Mouse (Mus musculus): ENCODE results near the gene Ptpn5. TPM values are rescaled to one million over a fixed set of nuclear protein-coding genes. Genes with fewer than 3 reads are reported as not detected.

Ptpn5 gene
- total RNA-seq (2014; rRNA removed) (98.3 and 107 TPM in 2 replicates), polyA plus RNA-seq (2015; fragmentation: Nextera tagmentation; extraction: Ambion mirVana) (129 and 138 TPM in 2 replicates)

DNA sequence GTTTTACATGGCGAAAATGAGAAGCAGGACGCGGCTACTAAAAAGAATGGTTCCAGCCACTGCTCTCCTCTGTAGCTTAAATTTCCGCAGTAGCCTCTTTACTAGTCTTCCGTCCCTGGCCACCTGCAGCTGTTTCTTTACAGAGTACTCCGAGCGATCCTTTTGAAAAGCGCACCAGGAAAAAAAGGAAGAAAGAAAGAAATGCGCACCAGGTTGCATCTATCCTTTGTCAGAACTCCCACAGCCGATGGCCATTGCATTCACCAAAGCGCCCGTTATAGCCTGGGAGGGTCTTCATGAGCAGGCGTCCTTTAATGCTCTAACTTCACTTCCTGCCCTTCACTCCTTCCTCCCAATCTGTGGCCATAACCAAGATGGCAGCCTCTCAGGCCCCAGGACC lies at the start of gene Ptpn5:
Gene Ptpn5 (minus strand): TSS at position 354 of the 400 bp plus-strand sequence.
- DNase-seq (ENCODE audit: low spot score) (peak; percentile 44), ATAC-seq (no peak)
- 2% methylated on average over 13 of the region's 13 CpGs for WGBS

DNA sequence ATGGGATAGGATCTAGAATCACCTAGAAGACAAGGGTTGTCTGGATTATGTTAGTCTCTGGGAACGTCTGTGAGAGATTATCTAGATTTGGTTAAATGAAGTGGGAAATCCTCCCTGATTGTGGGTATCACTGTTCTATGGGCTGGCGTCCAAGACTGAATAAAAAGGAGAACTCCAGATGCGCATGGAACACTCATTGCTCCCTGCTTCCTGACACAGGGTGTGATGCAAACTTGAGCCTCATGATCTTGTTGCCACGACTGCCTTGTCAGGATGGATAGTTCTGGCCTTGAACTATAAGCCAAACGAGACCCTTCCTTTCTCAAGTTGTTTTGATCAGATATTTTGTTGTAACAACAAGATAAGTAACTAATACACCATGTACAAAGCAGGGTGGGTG lies 37.3 kb upstream of the Ptpn5 start:
- Histone ChIP-seq H3K36me3 (ENCODE audit: insufficient read depth, low read length) (no peaks in the 10 kb centered on the region), H3K27me3 (ENCODE audit: insufficient read depth, low read length) (no peaks in the 10 kb centered on the region), H3K27ac (no peak overlapping the region), H3K4me2 (ENCODE audit: low read depth, low read length) (no peak overlapping the region), H3K4me1 (ENCODE audit: insufficient read depth, low read length) (no peaks in the 10 kb centered on the region), H3K9ac (replicated peaks; ENCODE audit: low read length) (no peak overlapping the region), H3K4me3 (ENCODE audit: low read length) (no peak overlapping the region), H3K9me3 (ENCODE audit: low read length) (no peaks in the 10 kb centered on the region)
- ATAC-seq (no peak), DNase-seq (ENCODE audit: low spot score) (no peak)
- WGBS: 72% methylated on average over 5 of the region's 5 CpGs
- no peak for TF ChIP-seq CTCF (IDR thresholded peaks at IDR 0.05; ENCODE audit: low read depth)

More for the DNA sequence above, at the start of gene Ptpn5:
- peak within 1 kb of the TSS; percentile 85 for H3K27ac ChIP-seq
- H3K27me3 ChIP-seq (ENCODE audit: insufficient read depth, low read length): no peaks in the 10 kb centered on the region
- no peak for TF ChIP-seq CTCF (IDR thresholded peaks at IDR 0.05; ENCODE audit: low read depth)
- no peaks in the 10 kb centered on the region for H3K9me3 ChIP-seq (ENCODE audit: low read length)
- H3K4me1 ChIP-seq (ENCODE audit: insufficient read depth, low read length): no peaks in the 10 kb centered on the region
- peak within 1 kb of the TSS; percentile 73 for H3K4me2 ChIP-seq (ENCODE audit: low read depth, low read length)
- H3K4me3 ChIP-seq (ENCODE audit: low read length): peak within 1 kb of the TSS; percentile 73
- H3K36me3 ChIP-seq (ENCODE audit: insufficient read depth, low read length): no peaks in the 10 kb centered on the region
- peak within 1 kb of the TSS; percentile 87 for H3K9ac ChIP-seq (replicated peaks; ENCODE audit: low read length)

DNA sequence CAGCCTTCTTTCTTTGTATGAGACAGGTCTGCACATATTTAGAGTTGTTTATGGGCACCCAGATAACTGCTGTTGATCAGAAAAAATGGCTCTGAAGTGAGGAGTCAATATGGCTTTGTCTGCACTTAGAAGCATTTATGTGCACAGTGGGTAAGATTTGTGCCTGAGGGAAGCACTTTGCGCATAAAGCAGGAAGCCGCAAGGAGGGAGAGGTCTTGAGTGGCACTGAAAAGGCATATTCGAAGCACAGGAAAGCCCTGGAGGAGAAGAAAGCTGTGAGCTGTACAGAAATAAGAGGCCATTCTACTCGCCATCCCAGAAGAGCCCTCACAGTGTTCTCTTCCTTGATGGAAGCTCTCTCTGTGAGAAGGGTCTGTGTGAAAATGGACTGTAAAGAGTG lies 31.5 kb upstream of the Ptpn5 start:
- Histone ChIP-seq H3K4me1 (ENCODE audit: insufficient read depth, low read length) (no peaks in the 10 kb centered on the region), H3K4me3 (ENCODE audit: low read length) (no peak overlapping the region), H3K4me2 (ENCODE audit: low read depth, low read length) (no peak overlapping the region), H3K27me3 (ENCODE audit: insufficient read depth, low read length) (no peaks in the 10 kb centered on the region), H3K9ac (replicated peaks; ENCODE audit: low read length) (no peak overlapping the region), H3K36me3 (ENCODE audit: insufficient read depth, low read length) (no peaks in the 10 kb centered on the region), H3K9me3 (ENCODE audit: low read length) (no peaks in the 10 kb centered on the region), H3K27ac (no peak overlapping the region)
- ATAC-seq (no peak), DNase-seq (ENCODE audit: low spot score) (no peak)
- TF ChIP-seq CTCF (IDR thresholded peaks at IDR 0.05; ENCODE audit: low read depth): no peak
- 66% methylated on average over 4 of the region's 4 CpGs for WGBS

DNA sequence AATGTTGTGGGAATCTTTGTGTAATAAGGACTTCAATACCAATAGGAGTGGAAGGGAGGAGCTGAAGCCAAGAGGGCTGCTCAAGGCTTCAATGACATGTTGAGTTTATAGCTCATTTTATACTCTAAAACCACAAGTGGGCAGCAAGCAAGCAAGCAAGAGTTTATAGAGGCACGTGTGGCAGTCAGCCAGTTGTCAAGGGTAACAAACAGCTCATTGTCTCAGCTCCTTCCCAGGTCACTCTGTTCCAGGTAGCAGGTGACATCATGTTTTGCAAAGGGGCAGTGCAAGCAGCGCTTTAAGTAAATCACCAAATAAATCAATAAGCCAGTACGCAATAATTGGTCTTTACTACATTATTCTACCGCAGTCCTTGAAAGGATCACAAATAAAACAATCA lies 29.7 kb upstream of the Ptpn5 start:
- Histone ChIP-seq H3K9ac (replicated peaks; ENCODE audit: low read length) (no peak overlapping the region), H3K36me3 (ENCODE audit: insufficient read depth, low read length) (no peaks in the 10 kb centered on the region), H3K27ac (no peak overlapping the region), H3K27me3 (ENCODE audit: insufficient read depth, low read length) (no peaks in the 10 kb centered on the region), H3K4me3 (ENCODE audit: low read length) (no peak overlapping the region), H3K4me1 (ENCODE audit: insufficient read depth, low read length) (no peaks in the 10 kb centered on the region), H3K4me2 (ENCODE audit: low read depth, low read length) (no peak overlapping the region), H3K9me3 (ENCODE audit: low read length) (no peaks in the 10 kb centered on the region)
- 76% methylated on average over 4 of the region's 4 CpGs for WGBS
- DNase-seq (ENCODE audit: low spot score) (peak; percentile 30), ATAC-seq (0 out of 2 replicates have a peak, but pooled peaks have one; percentile 54)
- no peak for TF ChIP-seq CTCF (IDR thresholded peaks at IDR 0.05; ENCODE audit: low read depth)

DNA sequence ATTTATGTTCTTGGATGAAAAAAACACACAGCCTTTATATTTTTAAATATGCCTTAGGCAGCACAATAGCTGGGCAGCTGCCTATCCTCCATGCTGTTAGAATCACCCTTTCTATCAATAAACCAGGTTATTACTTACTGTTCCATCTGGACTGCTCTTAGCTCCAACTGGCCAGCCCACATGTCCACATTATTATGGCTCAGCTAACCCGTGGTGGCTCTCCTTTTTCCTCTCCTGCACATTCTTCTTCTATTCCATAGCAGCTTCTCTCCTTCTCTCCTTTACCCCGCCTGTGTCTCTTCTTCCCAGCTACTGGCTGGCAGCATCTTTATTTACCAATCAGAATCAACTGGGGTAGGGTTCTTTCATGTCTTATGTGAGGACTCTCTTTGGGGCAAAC lies 25.0 kb upstream of the Ptpn5 start:
- ATAC-seq: no peak
- Histone ChIP-seq H3K4me2 (ENCODE audit: low read depth, low read length) (no peak overlapping the region), H3K9me3 (ENCODE audit: low read length) (no peaks in the 10 kb centered on the region), H3K4me3 (ENCODE audit: low read length) (no peak overlapping the region), H3K36me3 (ENCODE audit: insufficient read depth, low read length) (no peaks in the 10 kb centered on the region), H3K27ac (no peak overlapping the region), H3K27me3 (ENCODE audit: insufficient read depth, low read length) (no peaks in the 10 kb centered on the region), H3K4me1 (ENCODE audit: insufficient read depth, low read length) (no peaks in the 10 kb centered on the region), H3K9ac (replicated peaks; ENCODE audit: low read length) (no peak overlapping the region)
- no peak for DNase-seq (ENCODE audit: low spot score)
- 55% methylated on average over 2 of the region's 2 CpGs for WGBS
- no peak for TF ChIP-seq CTCF (IDR thresholded peaks at IDR 0.05; ENCODE audit: low read depth)

DNA sequence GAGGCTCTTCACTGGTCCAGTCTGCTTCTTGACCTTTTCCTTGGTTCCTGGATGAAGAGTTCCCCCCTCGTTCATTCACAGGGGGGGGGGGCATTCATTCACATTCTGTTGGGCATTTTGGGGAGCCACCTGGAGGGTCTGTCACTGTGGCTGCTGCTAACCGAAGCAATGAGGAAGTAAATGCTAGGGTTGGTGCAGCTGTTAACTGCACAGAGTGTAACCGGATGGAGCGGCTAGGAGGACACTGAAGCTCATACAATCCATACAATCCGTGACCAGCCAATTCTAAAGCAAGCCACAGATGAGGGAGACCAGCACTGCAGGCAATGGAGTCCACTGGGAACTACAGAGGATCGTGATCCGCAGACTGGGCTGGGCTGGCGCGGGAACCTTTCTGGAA lies 24.3 kb upstream of the Ptpn5 start:
- Histone ChIP-seq H3K36me3 (ENCODE audit: insufficient read depth, low read length) (no peaks in the 10 kb centered on the region), H3K9ac (replicated peaks; ENCODE audit: low read length) (no peak overlapping the region), H3K27ac (no peak overlapping the region), H3K27me3 (ENCODE audit: insufficient read depth, low read length) (no peaks in the 10 kb centered on the region), H3K4me3 (ENCODE audit: low read length) (no peak overlapping the region), H3K4me2 (ENCODE audit: low read depth, low read length) (no peak overlapping the region), H3K9me3 (ENCODE audit: low read length) (no peaks in the 10 kb centered on the region), H3K4me1 (ENCODE audit: insufficient read depth, low read length) (no peaks in the 10 kb centered on the region)
- 78% methylated on average over 9 of the region's 9 CpGs for WGBS
- TF ChIP-seq CTCF (IDR thresholded peaks at IDR 0.05; ENCODE audit: low read depth): no peak
- no peak for ATAC-seq
- DNase-seq (ENCODE audit: low spot score): no peak

DNA sequence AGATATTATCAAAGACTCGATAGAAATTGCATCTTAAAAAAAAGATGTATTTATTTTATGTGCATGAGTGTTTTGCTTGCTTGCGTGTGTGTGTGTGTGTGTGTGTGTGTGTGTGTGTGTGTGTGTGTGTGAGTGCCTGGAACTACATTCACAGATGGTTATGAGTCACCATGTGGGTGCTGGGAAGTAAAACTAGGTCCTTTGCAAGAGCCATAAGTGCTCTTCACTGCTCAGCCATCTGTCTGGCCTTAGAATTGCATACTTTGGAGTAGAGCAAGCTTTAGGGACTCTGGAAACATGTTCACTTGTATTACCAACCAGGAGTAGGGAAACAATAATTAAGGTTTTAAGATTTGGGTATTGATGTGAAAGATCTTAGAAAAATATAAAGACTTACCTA lies 22.4 kb upstream of the Ptpn5 start:
- DNase-seq (ENCODE audit: low spot score) (no peak), ATAC-seq (no peak)
- Histone ChIP-seq H3K4me3 (ENCODE audit: low read length) (no peak overlapping the region), H3K9me3 (ENCODE audit: low read length) (no peaks in the 10 kb centered on the region), H3K36me3 (ENCODE audit: insufficient read depth, low read length) (no peaks in the 10 kb centered on the region), H3K27ac (no peak overlapping the region), H3K27me3 (ENCODE audit: insufficient read depth, low read length) (no peaks in the 10 kb centered on the region), H3K4me1 (ENCODE audit: insufficient read depth, low read length) (no peaks in the 10 kb centered on the region), H3K4me2 (ENCODE audit: low read depth, low read length) (no peak overlapping the region), H3K9ac (replicated peaks; ENCODE audit: low read length) (no peak overlapping the region)
- no peak for TF ChIP-seq CTCF (IDR thresholded peaks at IDR 0.05; ENCODE audit: low read depth)
- WGBS: 86% methylated on average over 2 of the region's 2 CpGs

All from hindbrain, postnatal 0 days (tissue).